Mouse (Mus musculus): ENCODE results near the gene Man2b1.
A peak's percentile ranks its signal among the peaks of the same experiment; 100 is the strongest.

- TF ChIP-seq MAX (IDR thresholded peaks at IDR 0.05; ENCODE audit: low read depth) (no peak), POLR2A (IDR thresholded peaks at IDR 0.05; ENCODE audit: insufficient read length, low read depth) (no peak), CEBPB (IDR thresholded peaks at IDR 0.05; ENCODE audit: insufficient read depth, poor library complexity, severe bottlenecking) (no peak), TCF12 (IDR thresholded peaks at IDR 0.05; ENCODE audit: insufficient read depth, poor library complexity, severe bottlenecking) (no peak), E2F4 (IDR thresholded peaks at IDR 0.05; ENCODE audit: insufficient read depth) (no peak), MYOD1 (IDR thresholded peaks at IDR 0.05; ENCODE audit: control insufficient read depth in 1 of 3, insufficient read length in 2 of 3, low read depth in 2 of 3) (no peak), USF1 (IDR thresholded peaks at IDR 0.05; ENCODE audit: low read depth) (peak; percentile 47), POLR2AphosphoS2 (IDR thresholded peaks at IDR 0.05; ENCODE audit: insufficient read length, low read depth) (no peak), SRF (IDR thresholded peaks at IDR 0.05; ENCODE audit: control insufficient read depth, insufficient read length, low read depth) (no peak), REST (IDR thresholded peaks at IDR 0.05; ENCODE audit: insufficient read depth, insufficient read length) (no peak), MYOG (IDR thresholded peaks at IDR 0.05; ENCODE audit: control insufficient read depth in 1 of 3, insufficient read depth in 1 of 3, insufficient read length in 2 of 3, low read depth in 2 of 3) (no peak), TCF3 (IDR thresholded peaks at IDR 0.05; ENCODE audit: insufficient read length, low read depth) (no peak)
Measured at GRCm38 (mm10) chr8:85083108-85083813, at the start of gene Man2b1.

Data from myocyte (in vitro differentiated cells).